Mouse (Mus musculus) lung, postnatal 0 days (tissue): Measurements from ENCODE around the gene Trim41. TPM values are rescaled to one million over a fixed set of nuclear protein-coding genes. Genes with fewer than 3 reads are reported as not detected.

Experiments
- ATAC-seq: fragments of 200-750 bp; cut with Nextera tagmentation; 2 replicates; pipeline ENCODE4 v1.8.0; 2017; ENCODE audit warnings: moderate library complexity
- DNase-seq: peaks from one replicate; pipeline ENCODE4 v3.0.0-alpha.2; 2016; ENCODE audit warnings: low spot score
- H3K27ac ChIP-seq: fragments of 300-500 bp; sonication (generic); 2 replicates; pipeline ENCODE4 v1.5.1; 2014; ENCODE audit warnings: antibody characterized with exemption, mild to moderate bottlenecking, low read length, mixed read lengths
- H3K27me3 ChIP-seq: fragments of 300-500 bp; sonication (generic); replicated peaks from 2 replicates; pipeline ENCODE4 v1.6.1; 2014; ENCODE audit warnings: low read length, mixed read lengths; ENCODE audit not compliant: insufficient read depth
- H3K36me3 ChIP-seq: fragments of 300-500 bp; sonication (generic); 2 replicates; pipeline ENCODE4 v1.6.1; 2014; ENCODE audit warnings: low read length, mixed read lengths; ENCODE audit not compliant: insufficient read depth
- H3K4me1 ChIP-seq: fragments of 300-500 bp; sonication (generic); 2 replicates; pipeline ENCODE4 v1.6.1; 2014; ENCODE audit warnings: antibody characterized with exemption, low read depth, low read length, mixed read lengths; ENCODE audit not compliant: insufficient read depth
- H3K4me2 ChIP-seq: fragments of 300-500 bp; sonication (generic); replicated peaks from 2 replicates; pipeline ENCODE4 v1.6.1; 2014; ENCODE audit warnings: low read depth, mild to moderate bottlenecking, low read length, moderate library complexity, mixed read lengths
- H3K4me3 ChIP-seq: fragments of 300-500 bp; sonication (generic); 2 replicates; pipeline ENCODE4 v1.5.1; 2014; ENCODE audit warnings: low read depth, low read length
- H3K9ac ChIP-seq: fragments of 300-500 bp; sonication (generic); replicated peaks from 2 replicates; pipeline ENCODE4 v1.6.1; 2014; ENCODE audit warnings: low read depth, mild to moderate bottlenecking
- H3K9me3 ChIP-seq: fragments of 300-500 bp; sonication (generic); 2 replicates; pipeline ENCODE4 v1.6.1; 2016; ENCODE audit warnings: low read length, mixed read lengths
- CTCF ChIP-seq: IDR thresholded peaks from 2 replicates; pipeline ENCODE4 v1.5.1; 2016; ENCODE audit warnings: antibody characterized with exemption, mild to moderate bottlenecking
- EP300 ChIP-seq: IDR thresholded peaks from 2 replicates; pipeline ENCODE4 v1.6.1; 2016; ENCODE audit warnings: antibody characterized with exemption, mild to moderate bottlenecking, control low read depth
- WGBS: fragments of 180-500 bp; shearing (Covaris S2); extraction: QIAGEN DNeasy Blood & Tissue Kit; methylation state at CpG from one replicate; pipeline ENCODE4 v1.1.7; 2014; 5-methylcytosine and 5-hydroxymethylcytosine counted together
- polyA plus RNA-seq: library from polyadenylated mRNA; unstranded; fragments of >200 nt; fragmentation: Nextera tagmentation; extraction: Ambion mirVana; gene quantifications from 2 replicates; pipeline ENCODE4 v1.2.1, GENCODE M21; 2015

Gene Trim41
- polyA plus RNA-seq, 1 experiment from 2014 or later = 4.3 TPM

- H3K9me3 ChIP-seq = no peaks in the 10 kb centered on the region
- no peak overlapping the region for H3K27ac ChIP-seq
- TF ChIP-seq EP300 (no peak), CTCF (no peak)
- no peak overlapping the region for H3K4me3 ChIP-seq
- ATAC-seq (no peak), DNase-seq (no peak)
- no peak overlapping the region for H3K9ac ChIP-seq
- H3K36me3 ChIP-seq = no peaks in the 10 kb centered on the region
- H3K4me2 ChIP-seq = no peak overlapping the region
- H3K4me1 ChIP-seq = no peaks in the 10 kb centered on the region
- no peaks in the 10 kb centered on the region for H3K27me3 ChIP-seq
- WGBS = 92% methylated on average over 9 of the region's 9 CpGs
Observed at GRCm38 (mm10) chr11:48764119-48764518, 53.0 kb downstream of the Trim41 start.

DNA sequence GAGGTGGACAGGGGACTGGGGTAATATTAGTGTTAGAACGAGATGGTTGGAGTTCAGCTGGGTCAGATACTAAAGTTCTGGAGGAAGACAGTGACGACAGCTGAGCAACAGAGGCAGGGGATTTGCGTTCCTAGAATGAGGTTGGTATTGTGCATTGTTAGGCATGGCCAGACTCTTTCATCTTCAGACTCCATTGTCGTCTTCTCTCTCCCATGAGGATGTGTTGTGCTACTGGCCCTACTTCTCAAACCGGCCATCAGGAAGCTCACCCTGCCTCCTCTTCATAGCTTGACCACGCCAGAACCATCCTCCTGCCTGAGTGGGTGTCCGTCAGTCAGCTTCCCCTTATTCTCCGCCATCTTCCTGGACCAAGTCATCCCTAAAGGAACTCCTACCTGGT, 58.1 kb downstream of the Trim41 start:
- WGBS = 82% methylated on average over 8 of the region's 8 CpGs
- Histone ChIP-seq H3K9me3 (no peaks in the 10 kb centered on the region), H3K9ac (no peak overlapping the region), H3K36me3 (no peaks in the 10 kb centered on the region), H3K27ac (no peak overlapping the region), H3K27me3 (no peaks in the 10 kb centered on the region), H3K4me2 (no peak overlapping the region), H3K4me1 (no peaks in the 10 kb centered on the region), H3K4me3 (no peak overlapping the region)
- DNase-seq (no peak), ATAC-seq (no peak)
- TF ChIP-seq CTCF = no peak
- no peak for TF ChIP-seq EP300

Other genes starting within 250 kb of the Trim41 start
- 404 and 434 TPM in 2 replicates for gene Rack1, start 17.0 kb downstream of the Trim41 start, polyA plus RNA-seq
- 1.2 and 1.6 TPM in 2 replicates for gene Trim7, start 8.8 kb upstream of the Trim41 start, polyA plus RNA-seq
- 4.4 and 5.5 TPM in 2 replicates for gene Gm12184, start 9.3 kb upstream of the Trim41 start, polyA plus RNA-seq
- gene Irgm1, start 54.3 kb upstream of the Trim41 start, polyA plus RNA-seq = 20.2 and 26.4 TPM in 2 replicates
- 0.37 and 0.57 TPM in 2 replicates for gene Gm5431, start 84.9 kb upstream of the Trim41 start, polyA plus RNA-seq
- 5.0 and 7.2 TPM in 2 replicates for gene Psme2b, start 128.8 kb upstream of the Trim41 start, polyA plus RNA-seq
- 0.08 and 0.15 TPM in 2 replicates for gene Olfr56, start 161.5 kb upstream of the Trim41 start, polyA plus RNA-seq
- gene 9930111J21Rik1, start 162.0 kb upstream of the Trim41 start, polyA plus RNA-seq = 1.6 and 3.1 TPM in 2 replicates
- gene Gm12185, start 174.9 kb upstream of the Trim41 start, polyA plus RNA-seq = 0.17 and 0.20 TPM in 2 replicates
- gene Tgtp1, start 176.8 kb upstream of the Trim41 start, polyA plus RNA-seq = 3.2 and 9.1 TPM in 2 replicates
- gene 9930111J21Rik2, start 233.9 kb upstream of the Trim41 start, polyA plus RNA-seq = 1.8 and 3.0 TPM in 2 replicates
- 4.7 and 4.9 TPM in 2 replicates for gene Tgtp2, start 246.9 kb upstream of the Trim41 start, polyA plus RNA-seq